Mouse (Mus musculus) brain, embryonic 14.5 days (tissue): Measurements from ENCODE around the gene Atoh7.
A peak's percentile ranks its signal among the peaks of the same experiment; 100 is the strongest.

Experiments used
- CTCF ChIP-seq: fragments of 200-500 bp; IDR thresholded peaks from 2 replicates; pipeline ENCODE4 v1.5.1; 2012; ENCODE audit warnings: inconsistent platforms, mild to moderate bottlenecking, moderate library complexity, borderline replicate concordance; ENCODE audit not compliant: insufficient read depth, insufficient read length; ENCODE audit errors: extremely low read depth
- POLR2A ChIP-seq: fragments of 200-500 bp; IDR thresholded peaks from 2 replicates; pipeline ENCODE4 v1.6.1; 2012; ENCODE audit warnings: mild to moderate bottlenecking, inconsistent platforms, borderline replicate concordance; ENCODE audit not compliant: poor library complexity, insufficient read depth, insufficient read length, severe bottlenecking; ENCODE audit errors: extremely low read depth

- TF ChIP-seq POLR2A (peak; percentile 48; the same call in 1 of the 2 replicates), CTCF (no peak)
These were observed 601 bp downstream of the Atoh7 start for GRCm38 (mm10) chr10:63099941-63100562.
